ENCODE assay signal across 20 mouse cellular contexts in the genomic region with DNA sequence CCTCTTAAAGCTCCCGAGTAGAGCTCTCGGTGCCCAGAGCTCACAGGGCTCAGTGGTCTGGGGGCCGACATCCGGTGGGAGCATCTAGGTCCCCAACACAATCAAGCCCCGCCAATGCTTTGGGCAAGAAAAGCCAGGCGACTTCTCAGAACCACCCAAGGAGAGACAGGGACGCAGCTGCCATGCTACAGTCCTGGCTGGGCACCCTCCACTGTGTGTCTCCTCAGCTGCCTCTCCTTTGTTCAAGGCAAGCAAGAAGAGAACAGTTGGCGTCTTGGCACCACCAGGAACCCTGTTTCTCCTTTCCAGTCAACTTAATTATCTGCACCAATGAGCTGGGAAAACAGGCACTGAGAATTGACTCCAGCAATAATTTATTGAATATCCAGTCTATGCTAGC. TPM values are rescaled to one million over a fixed set of nuclear protein-coding genes. Genes with fewer than 3 reads are reported as not detected.
DNase-seq lines count a peak whose midpoint lies in the region; ATAC-seq lines count a peak whose summit lies in the region.
"Had no signal": no experiment of that assay in that cellular context is flagged by ENCODE, and none has a peak within 500 bp of the region (broad histone marks: within the 10 kb centered on the region; RNA-seq: fewer than 3 reads in every experiment).

No protein-coding gene starts in this region.

- H3K4me3 ChIP-seq in hindbrain, embryonic 10.5 days: no peak overlapping the region
- no peak overlapping the region for H3K4me3 ChIP-seq in hindbrain, embryonic 11.5 days (ENCODE audit: low read depth, low read length)
- no peak overlapping the region for H3K4me3 ChIP-seq in neural tube, embryonic 13.5 days
- peak overlapping the region; percentile 42 for H3K4me3 ChIP-seq in megakaryocyte, embryonic 14.5 days (replicated peaks)
- H3K4me3 ChIP-seq: embryonic facial prominence, embryonic 12.5 days; layer of hippocampus, adult 2 months; limb, embryonic 13.5 days; neural tube, embryonic 12.5 days; stomach, embryonic 15.5 days had no signal

- peaks cover 30% of the 10 kb centered on the region for H3K4me1 ChIP-seq in hindbrain, embryonic 10.5 days (replicated peaks)
- H3K4me1 ChIP-seq in hindbrain, embryonic 11.5 days (replicated peaks; ENCODE audit: control insufficient read depth, insufficient read depth, low read length): 0 out of 2 replicates have a peak, but pooled peaks cover 3% of the 10 kb centered on the region
- peaks cover 32% of the 10 kb centered on the region for H3K4me1 ChIP-seq in neural tube, embryonic 13.5 days (replicated peaks)
- peaks cover 58% of the 10 kb centered on the region for H3K4me1 ChIP-seq in megakaryocyte, embryonic 14.5 days

- H3K27ac ChIP-seq in hindbrain, embryonic 10.5 days: peak overlapping the region; percentile 23
- H3K27ac ChIP-seq in hindbrain, embryonic 11.5 days (ENCODE audit: low read depth, low read length): no peak overlapping the region
- peak overlapping the region; percentile 52; the same call in 1 of the 2 replicates for H3K27ac ChIP-seq in neural tube, embryonic 13.5 days (replicated peaks)
- H3K27ac ChIP-seq: embryonic facial prominence, embryonic 12.5 days; layer of hippocampus, adult 2 months; limb, embryonic 13.5 days; neural tube, embryonic 12.5 days; stomach, embryonic 15.5 days had no signal

- no peak overlapping the region for H3K4me2 ChIP-seq in hindbrain, embryonic 11.5 days (replicated peaks; ENCODE audit: low read depth, low read length)
- H3K4me2 ChIP-seq in neural tube, embryonic 13.5 days: no peak overlapping the region
- H3K4me2 ChIP-seq: embryonic facial prominence, embryonic 12.5 days; heart, embryonic 11.5 days; limb, embryonic 13.5 days; neural tube, embryonic 12.5 days; stomach, embryonic 15.5 days had no signal

- H3K9ac ChIP-seq in hindbrain, embryonic 11.5 days (ENCODE audit: low read depth, low read length): no peak overlapping the region
- H3K9ac ChIP-seq in neural tube, embryonic 13.5 days: no peak overlapping the region
- H3K9ac ChIP-seq: embryonic facial prominence, embryonic 12.5 days; limb, embryonic 13.5 days; neural tube, embryonic 12.5 days; stomach, embryonic 15.5 days had no signal

- no peak for DNase-seq in hindbrain, embryonic 10.5 days (ENCODE audit: low spot score)
- no peak for DNase-seq in hindbrain, embryonic 11.5 days (ENCODE audit: low spot score)
- DNase-seq in neural tube, embryonic 10.5 days (ENCODE audit: extremely low spot score, low spot score): no peak
- no peak for DNase-seq in adrenal gland, postnatal 25 days
- DNase-seq: adrenal gland, postnatal 10 days; gastrocnemius, postnatal 25 days; heart, postnatal 36 days; kidney, adult 11 months; midbrain, embryonic 14.5 days; thymus, postnatal 25 days had no signal

- H3K36me3 ChIP-seq in hindbrain, embryonic 10.5 days: no peaks in the 10 kb centered on the region
- no peaks in the 10 kb centered on the region for H3K36me3 ChIP-seq in hindbrain, embryonic 11.5 days (ENCODE audit: control insufficient read depth, insufficient read depth, low read length)
- H3K36me3 ChIP-seq in neural tube, embryonic 13.5 days: no peaks in the 10 kb centered on the region
- H3K36me3 ChIP-seq in megakaryocyte, embryonic 14.5 days (replicated peaks; ENCODE audit: low read length): peaks cover 27% of the 10 kb centered on the region
- H3K36me3 ChIP-seq: embryonic facial prominence, embryonic 12.5 days; limb, embryonic 13.5 days; neural tube, embryonic 12.5 days; stomach, embryonic 15.5 days had no signal

- no peaks in the 10 kb centered on the region for H3K9me3 ChIP-seq in hindbrain, embryonic 10.5 days
- H3K9me3 ChIP-seq in hindbrain, embryonic 11.5 days (ENCODE audit: control insufficient read depth, low read length): no peaks in the 10 kb centered on the region
- H3K9me3 ChIP-seq in neural tube, embryonic 13.5 days: no peaks in the 10 kb centered on the region
- H3K9me3 ChIP-seq in megakaryocyte, embryonic 14.5 days: no peaks in the 10 kb centered on the region
- H3K9me3 ChIP-seq: embryonic facial prominence, embryonic 12.5 days; limb, embryonic 13.5 days; neural tube, embryonic 12.5 days; stomach, embryonic 15.5 days had no signal

- peaks cover 27% of the 10 kb centered on the region for H3K27me3 ChIP-seq in hindbrain, embryonic 10.5 days (ENCODE audit: insufficient read depth, poor library complexity, severe bottlenecking)
- peaks cover 5% of the 10 kb centered on the region; the same call in 1 of the 2 replicates for H3K27me3 ChIP-seq in hindbrain, embryonic 11.5 days (ENCODE audit: control insufficient read depth, insufficient read depth, low read length)
- H3K27me3 ChIP-seq in neural tube, embryonic 13.5 days: peaks cover 9% of the 10 kb centered on the region
- no peaks in the 10 kb centered on the region for H3K27me3 ChIP-seq in megakaryocyte, embryonic 14.5 days (replicated peaks)
- H3K27me3 ChIP-seq: embryonic facial prominence, embryonic 12.5 days; neural tube, embryonic 12.5 days; stomach, embryonic 15.5 days had no signal

- ATAC-seq in hindbrain, embryonic 11.5 days (ENCODE audit: low FRiP score): no peak
- no peak for ATAC-seq in neural tube, embryonic 13.5 days (ENCODE audit: low read depth)
- ATAC-seq in erythroid progenitor cell, adult 5-6 weeks (replicated peaks; ENCODE audit: low FRiP score, poor library complexity, severe bottlenecking): 0 out of 2 replicates have a peak, but pooled peaks have one; percentile 42
- ATAC-seq: CD4-positive, CD25-positive, alpha-beta regulatory T cell, adult 4 months had no signal

- 81% methylated on average over 8 of the region's 8 CpGs for WGBS in hindbrain, embryonic 10.5 days
- 77% methylated on average over 8 of the region's 8 CpGs for WGBS in hindbrain, embryonic 11.5 days
- WGBS in neural tube, embryonic 13.5 days: 67% methylated on average over 8 of the region's 8 CpGs

RNA-seq across cellular contexts. Expression of a gene that starts 38.7 kb away (rescaled TPM):
- polyA plus RNA-seq in hindbrain, embryonic 10.5 days (2016; fragmentation: Nextera tagmentation; extraction: Ambion mirVana): 51.0 and 56.2 TPM in 2 replicates
- 42.2 and 42.8 TPM in 2 replicates for polyA plus RNA-seq in hindbrain, embryonic 11.5 days (2014; fragmentation: Nextera tagmentation; extraction: Ambion mirVana)
- polyA plus RNA-seq in neural tube, embryonic 13.5 days (2015; fragmentation: Nextera tagmentation; extraction: Ambion mirVana): 28.0 and 30.6 TPM in 2 replicates
- 46.5 and 48.6 TPM in 2 replicates for total RNA-seq in erythroid progenitor cell, adult 5-6 weeks (2015; ENCODE audit: low replicate concordance)
- total RNA-seq in erythroid progenitor cell, adult 5-6 weeks (2017; ENCODE audit: low replicate concordance): 31.8 and 44.7 TPM in 2 replicates
- polyA plus RNA-seq in megakaryocyte, embryonic 14.5 days (2012; ENCODE audit: insufficient read depth, low replicate concordance): 55.5 and 121 TPM in 2 replicates
- total RNA-seq in adrenal gland, postnatal 25 days (2021): 43.2 and 52.1 TPM in 2 replicates
